Mouse (Mus musculus): ENCODE measurements around the gene Frmd4b.

The Frmd4b gene

DNA sequence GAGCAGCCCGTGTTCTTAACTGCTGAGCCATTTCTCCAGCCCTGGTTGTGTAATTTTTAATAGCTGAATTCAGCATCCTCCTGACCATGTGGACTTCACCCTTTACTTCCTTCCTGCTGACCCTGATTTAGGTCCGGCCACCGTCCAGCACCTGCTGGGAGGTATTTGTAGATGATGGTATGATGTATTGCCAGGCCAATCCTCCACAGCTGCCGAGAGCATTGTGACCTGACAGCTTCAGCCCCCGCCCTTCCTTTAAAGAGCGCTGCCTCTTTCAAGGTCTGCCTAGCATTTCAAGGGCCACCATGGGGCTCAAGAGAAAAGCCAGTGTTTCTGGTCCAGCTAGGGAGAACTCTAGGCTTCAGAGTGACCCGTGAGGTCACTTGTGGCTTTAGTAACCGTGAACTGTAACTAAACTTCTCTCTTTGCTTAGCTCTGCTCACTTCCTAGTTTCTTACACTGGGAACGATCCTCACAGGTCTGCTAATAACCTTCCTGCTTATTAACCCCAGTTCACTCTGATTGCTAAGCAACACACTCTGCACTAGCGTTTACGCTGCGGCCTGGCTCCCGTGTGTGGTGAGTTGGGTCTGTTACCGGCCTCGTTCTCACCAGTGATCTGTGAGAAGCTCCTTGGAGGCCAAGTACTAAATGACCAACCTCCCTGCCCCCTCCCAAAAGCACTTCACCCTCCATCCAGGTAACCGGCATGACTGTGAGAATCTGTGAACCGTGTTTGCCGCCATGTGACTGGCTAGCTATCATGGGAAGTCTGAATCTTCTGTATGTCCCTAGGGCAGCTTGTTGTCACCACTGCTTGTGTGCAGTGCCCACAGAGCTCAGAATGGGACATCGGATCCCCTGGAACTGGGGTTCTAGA lies 138.1 kb downstream of the Frmd4b start:
- no peak for DNase-seq (ENCODE audit: low read depth, low spot score)

DNA sequence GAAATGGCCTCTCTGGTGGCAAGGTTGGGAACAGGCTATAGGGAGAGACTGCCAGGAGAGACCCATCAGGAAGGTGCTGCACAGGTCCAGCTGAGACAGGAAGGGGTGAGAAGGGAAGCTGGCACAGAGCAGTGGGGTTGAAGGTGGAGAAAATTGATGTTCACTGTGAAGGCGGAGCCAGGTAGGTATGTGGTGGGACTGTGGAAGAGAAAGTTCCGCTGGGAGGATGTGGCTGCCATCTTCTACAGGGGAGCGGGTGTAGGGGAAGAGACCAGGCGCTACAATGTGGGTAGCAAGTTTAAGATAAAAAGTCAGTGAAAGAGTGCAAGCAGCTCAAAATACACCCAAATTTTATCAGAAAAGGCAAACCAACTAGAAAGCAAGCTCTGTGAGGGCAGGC lies 143.7 kb downstream of the Frmd4b start:
- DNase-seq (ENCODE audit: low read depth, low spot score), result no peak

DNA sequence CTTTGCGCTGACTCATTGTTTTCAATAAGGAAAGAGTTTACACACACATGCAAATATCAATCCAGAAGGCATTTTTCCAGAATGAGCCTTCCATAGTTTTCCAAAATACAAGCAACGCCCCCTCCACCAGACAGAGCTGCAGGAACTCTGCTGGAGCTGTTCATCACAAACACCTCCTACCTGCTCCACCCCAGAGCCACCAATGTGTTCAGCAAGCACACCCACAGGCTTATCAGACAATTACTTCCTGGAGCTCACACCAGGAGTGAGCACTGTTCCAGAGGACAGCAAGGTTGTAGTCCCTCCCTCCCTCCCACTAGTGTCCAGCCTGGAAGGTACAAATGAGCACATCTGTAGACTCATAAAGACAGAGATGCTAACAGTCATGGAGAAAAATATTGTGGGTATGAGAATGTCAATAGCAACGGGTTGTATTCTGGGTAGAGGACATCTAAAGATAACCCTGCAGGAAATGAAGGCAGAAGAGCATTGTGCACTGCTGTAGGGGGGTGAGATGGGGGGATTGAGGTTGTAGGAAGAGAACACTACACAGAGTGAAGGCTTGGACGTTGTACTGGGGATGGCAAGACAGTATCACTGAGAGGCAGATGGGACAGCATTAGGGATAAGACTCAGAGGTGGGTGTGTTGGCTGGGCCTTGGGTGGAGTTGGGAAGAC lies 144.3 kb downstream of the Frmd4b start:
- no peak for DNase-seq (ENCODE audit: low read depth, low spot score)

DNA sequence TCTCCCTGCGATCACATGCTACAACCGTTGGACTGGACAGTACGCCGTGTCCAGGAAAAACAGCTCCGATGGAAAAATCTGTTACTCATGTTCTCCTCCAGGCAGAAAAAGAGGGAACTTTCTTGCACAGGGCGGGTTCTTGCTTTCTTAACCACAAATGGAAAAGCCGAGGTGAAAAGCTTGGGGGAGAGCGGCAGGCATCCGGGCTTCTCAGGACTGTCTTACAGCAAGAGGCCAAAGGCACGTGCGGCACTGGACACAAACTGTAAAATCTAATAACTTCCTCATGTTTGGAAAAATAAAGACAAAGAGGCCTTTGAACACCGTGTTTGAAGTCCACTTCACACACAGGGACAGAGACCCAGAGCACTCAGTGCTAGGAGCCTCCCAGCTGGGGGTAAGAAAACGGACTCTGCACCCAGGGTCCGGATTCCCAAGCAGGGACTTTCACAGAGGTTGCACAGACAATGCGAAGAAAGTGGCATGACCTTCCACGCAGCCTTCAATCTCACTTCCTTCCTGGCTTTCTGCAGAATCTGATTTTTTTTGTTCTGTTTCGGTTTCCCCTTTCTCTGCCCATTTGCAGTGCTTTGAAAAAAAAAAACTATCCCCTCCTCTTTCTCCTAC lies 153.3 kb downstream of the Frmd4b start:
- DNase-seq (ENCODE audit: low read depth, low spot score), result no peak

DNA sequence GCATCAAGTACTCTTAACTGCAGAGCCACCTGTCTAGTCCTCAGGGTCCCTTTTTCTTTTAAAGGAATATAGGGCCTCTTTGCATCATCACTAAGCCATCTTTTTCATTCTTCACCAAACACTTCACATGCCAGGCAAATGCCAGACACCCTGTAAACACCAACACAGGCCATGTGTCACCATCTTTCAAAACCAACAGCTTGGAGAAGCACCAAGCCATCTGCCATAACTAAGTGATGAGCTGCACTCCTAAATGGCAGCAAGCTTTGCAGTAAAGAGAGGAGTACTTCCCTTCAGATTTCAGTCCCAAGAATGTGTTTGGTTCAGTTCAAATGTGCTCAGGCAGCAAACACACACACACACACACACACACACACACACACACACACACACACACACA lies 154.9 kb downstream of the Frmd4b start:
- DNase-seq (ENCODE audit: low read depth, low spot score), result peak; percentile 50

DNA sequence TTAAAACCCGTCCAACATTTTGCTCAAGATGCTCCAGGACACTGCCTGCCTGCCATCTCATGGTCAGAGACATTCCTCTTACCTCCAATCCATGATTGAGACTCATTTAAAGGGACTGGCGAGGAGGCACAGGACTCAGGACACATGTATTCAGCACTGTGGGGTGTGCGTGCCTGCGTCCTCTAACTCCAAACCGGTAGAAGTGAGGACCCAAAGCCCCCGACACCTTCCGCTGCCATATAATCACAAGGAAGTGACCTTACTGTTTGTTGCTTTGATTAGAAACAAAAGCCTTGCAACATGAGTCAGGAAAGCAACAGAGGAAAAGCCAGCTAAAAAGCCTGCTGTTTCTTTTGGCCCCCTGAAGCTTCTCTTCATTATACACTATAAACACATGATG lies 158.2 kb downstream of the Frmd4b start:
- DNase-seq (ENCODE audit: low read depth, low spot score), result no peak

DNA sequence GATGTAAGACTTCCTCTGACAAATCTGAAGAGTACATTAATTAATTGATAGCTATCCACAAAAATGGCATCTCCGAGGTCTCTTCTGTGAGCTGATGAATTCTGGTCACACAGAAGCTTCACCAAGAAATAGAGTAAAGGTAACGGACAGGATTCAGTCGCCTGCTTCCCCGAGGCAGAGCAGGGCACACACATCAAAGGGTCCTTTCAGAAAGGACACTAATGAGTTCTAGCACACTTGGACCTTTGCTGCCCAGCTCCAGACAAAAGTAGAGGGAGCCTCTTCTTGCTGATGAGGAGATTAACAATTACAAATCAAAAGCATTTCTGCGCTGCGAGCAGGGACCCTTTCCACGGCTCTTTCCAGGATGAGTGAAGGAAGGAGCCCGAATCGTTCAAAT lies 159.0 kb downstream of the Frmd4b start:
- DNase-seq (ENCODE audit: low read depth, low spot score), result no peak

DNA sequence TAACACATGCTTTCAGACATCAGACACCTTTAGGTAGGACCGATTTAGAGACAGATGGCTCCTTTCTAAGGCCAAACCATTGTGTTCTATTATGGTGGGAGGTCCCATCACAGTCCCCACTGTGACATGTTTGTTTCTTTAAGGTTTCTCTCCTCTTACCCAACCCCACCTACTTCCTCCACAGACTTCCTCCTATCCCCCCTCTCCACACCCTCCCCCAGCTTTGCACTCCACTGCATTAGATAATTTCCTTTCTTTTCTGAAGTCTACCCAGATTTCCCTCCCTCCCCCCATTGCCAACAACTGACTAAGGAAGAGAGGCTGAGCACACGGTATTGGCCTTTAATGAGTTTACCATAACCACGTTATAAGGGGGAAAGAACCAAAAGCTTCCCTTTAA lies 159.4 kb downstream of the Frmd4b start:
- no peak for DNase-seq (ENCODE audit: low read depth, low spot score)

DNA sequence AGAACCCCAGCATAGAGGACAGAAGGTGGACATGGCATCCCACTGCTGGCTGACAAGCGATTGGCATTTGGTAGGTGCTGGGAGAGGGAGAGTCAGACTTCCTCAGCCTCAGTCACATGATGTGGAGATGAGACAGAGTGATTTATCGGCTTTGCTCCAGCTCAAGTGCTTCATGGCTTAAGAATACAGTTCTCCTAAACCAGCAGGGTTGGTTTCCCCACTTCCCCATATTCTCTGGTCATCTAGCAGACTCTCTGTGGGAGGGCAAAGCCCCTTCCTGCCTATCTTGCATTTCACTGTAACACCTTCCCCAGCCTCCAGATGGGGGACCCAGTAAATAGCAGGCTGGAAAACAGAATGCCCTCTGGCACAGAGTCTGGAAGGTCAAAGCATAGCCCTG lies 160.1 kb downstream of the Frmd4b start:
- DNase-seq (ENCODE audit: low read depth, low spot score), result no peak

DNA sequence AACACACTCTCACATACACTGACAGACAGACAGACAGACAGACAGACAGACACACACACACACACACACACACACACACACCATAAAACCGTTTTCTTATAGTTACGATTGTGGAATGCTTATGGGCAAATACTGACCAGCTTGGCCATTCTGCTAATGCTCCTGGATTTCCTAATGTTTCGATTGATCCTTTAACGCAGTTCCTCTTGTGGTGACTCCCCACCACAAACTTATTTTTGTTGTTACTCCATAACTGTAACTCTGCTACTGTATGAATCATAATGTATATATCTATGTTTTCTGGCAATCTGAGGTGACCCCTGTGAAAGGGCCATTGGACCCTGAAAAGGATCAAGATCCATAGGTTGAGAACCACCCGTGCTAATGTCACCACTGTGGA lies 165.1 kb downstream of the Frmd4b start:
- no peak for DNase-seq (ENCODE audit: low read depth, low spot score)

DNA sequence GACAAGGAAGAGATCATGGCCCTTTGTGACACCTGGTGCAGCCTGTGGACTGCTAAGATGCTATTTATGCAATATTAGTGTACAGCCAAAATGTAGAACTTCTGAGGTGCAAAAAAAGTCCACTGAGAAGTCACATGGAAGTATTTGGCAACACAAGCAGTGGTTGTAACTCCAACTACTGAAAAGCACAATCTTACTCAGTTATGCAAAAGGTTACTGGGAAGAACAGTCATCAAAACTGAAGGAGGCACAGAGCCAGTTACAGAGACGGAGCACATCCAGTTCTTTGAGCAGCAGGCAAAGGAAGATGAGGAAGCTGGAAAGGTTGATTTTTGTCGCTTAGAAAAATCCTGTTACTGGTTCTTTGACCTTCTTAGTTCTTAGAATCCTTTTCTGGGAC lies 167.5 kb downstream of the Frmd4b start:
- DNase-seq (ENCODE audit: low read depth, low spot score), result no peak

DNA sequence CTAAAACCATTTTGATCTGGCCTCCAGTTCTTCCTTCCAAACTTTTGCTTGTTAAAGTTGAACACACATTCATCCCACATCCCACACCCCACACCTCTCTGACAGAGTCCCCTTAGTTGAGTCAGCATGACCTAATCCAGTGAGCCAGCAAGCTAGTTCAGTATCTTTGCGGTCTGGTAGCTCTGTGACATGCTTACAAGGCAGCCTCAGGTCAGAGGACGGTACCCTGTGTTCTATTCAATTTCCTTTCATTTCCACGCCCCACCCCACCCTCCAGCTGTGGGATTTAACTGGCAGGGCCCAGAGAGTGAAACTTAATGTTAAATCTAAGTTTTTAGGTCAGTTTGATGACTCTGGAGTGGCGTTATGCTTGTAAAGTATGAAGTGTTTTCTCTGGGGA lies 170.3 kb downstream of the Frmd4b start:
- DNase-seq (ENCODE audit: low read depth, low spot score), result no peak

DNA sequence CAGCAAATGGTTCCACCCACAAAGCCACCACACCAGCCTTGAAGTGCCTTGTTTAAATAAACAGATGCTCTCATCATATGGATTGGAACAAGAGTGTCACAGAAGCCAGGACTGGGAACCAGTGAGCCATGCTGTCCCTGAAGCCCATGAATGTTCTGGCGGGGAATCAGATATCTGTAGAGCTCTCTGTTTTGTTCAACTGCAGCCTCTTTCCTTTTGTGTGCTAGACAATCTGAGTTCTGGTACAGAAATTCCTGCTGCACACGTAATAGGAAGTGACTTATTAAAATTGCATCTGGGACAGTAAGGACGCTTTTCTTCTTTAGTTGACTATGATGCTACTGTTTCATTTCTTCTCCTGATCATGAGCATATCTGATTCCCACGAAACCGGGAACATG lies 173.2 kb downstream of the Frmd4b start:
- no peak for DNase-seq (ENCODE audit: low read depth, low spot score)

DNA sequence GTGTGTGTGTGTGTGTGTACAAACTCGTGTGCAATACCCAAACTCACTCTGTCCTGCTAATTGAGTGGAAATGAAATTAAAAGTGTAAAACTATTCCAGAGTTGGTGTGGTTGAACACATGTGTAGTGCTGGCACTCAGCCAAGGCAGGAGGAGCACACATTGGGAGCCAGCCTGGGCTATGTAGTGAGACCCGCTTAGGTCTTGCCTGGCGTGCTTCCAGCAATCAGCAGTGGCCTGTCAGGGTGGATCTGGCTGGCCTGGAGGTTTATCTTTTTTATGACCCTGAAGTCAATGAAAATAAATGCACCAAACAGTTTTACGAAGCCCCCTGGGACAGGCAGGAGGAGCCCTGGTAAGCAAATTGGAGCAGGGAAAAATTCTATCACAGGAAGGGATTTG lies 173.8 kb downstream of the Frmd4b start:
- DNase-seq (ENCODE audit: low read depth, low spot score), result no peak

DNA sequence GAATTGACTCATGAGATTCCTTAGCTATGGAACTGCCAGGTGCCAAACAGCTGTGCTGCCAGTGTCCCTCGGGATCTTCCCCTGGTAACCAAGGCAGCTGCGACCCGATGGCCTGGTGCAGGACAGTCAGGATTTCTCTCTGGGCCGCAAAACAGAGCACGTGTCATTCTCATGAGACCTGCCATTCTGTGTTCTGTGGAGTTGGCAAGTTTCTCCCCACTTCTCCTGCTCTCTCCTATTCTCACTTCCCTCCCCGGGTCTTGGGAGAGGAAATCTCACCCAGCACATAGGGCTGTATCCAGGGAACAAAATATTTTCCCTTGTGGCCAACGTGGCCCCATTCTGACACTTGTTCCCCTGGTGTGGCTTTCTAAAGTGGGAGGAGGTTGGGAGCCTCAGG lies 176.0 kb downstream of the Frmd4b start:
- no peak for DNase-seq (ENCODE audit: low read depth, low spot score)

DNA sequence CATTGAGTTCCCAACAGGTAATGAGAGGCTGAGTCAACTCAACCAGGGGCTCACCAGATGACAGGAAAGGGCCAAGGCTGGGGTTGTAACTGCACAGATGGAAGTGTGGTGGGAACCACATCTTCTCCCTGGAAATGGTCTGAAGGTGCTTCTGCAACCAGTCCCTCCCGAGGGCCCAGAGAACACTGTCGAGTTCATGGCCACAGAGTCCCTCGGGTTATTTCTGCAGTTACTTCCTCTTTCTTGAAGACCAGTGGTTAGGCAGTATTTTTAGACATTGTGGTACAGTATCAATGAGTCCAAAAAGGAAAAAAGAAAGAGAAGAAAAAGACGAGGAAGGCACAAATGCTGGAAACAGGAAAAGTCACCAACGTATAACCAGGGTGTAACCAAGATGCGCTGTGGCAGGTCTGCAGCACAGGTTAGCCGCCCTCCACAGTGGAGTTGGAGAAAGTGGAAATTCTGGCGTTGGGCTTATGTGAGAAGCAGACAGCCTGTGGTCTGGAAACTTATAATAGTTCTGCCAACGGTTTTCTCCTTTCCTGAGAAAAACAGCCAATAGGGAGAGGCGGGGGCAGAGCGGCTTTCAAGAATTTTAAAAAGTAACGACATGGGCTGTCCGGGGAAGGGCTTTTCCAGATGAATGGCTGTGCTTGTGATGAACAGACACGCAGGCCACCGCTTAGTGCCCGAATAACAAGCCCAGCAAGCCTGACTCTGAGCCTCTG lies 178.3 kb downstream of the Frmd4b start:
- DNase-seq (ENCODE audit: low read depth, low spot score), result no peak

DNA sequence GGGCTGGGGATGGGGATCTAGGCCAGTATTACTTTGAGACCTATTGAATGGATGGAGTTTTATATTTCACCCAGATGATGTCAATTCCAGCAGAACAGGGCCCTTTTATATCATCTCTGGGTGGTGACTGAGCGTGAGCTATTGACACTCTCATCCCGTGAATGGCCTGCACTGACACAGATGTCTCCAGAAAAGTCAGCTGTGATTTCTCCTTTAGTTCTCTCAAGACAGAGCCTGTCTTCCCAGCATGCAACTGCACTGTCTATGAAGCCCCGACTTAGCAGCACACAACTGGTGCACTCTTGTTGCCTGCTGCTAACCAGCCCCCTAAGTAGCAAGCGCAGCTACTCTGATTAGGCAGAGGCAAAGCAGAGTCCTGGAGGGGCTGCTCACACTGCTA lies 182.6 kb downstream of the Frmd4b start:
- no peak for DNase-seq (ENCODE audit: low read depth, low spot score)

DNA sequence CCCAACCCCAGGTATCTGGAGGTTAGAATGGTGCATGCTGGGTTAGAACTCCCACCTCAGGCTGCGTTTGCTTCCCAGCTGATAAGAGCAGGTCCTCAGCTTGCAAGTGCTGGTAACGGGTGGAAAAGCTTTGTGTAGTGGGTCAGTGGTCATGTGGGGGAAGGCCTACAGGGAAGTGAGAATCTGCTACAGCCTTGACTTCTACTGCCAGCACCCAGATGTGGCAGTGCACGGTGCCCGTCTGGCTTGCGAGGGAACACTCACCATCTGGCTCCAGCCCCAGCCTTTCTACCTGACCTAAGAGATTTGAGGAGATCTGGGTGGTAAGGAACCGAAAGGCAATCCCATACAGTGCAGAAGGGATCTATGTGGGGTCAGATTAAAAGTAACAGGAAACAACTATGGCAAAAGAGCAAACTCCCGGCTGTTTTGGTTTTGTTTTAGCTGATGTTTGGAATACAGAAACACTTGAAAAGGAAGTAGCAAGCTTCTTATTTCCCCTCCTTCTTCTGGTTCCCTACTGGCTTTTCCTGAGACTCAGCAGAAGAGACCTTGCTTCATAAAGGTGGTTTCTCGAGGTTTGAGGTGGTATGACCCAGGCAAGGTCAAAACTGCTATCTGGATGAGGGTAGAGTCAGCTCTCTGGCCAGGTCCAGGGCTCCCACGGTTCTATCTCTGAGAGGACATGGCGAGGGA lies 185.9 kb downstream of the Frmd4b start:
- DNase-seq (ENCODE audit: low read depth, low spot score), result no peak

DNA sequence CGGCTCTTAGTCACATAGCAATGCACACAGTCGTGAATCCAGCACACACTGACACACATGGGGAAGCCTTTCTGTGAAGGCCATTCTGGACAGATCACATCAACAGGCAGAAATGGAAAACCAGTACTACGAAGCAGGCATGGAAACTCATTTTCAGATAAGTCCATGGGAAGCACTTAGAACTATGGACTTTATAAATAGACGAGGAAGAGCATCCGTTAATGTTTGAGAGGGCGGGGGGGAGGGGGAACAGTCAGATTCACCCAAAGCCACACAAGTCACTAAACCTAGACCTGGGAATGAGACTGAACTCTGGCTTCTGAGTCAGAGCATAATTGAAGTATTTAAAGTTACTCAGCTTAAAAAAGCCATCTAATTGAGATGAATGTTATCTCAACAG lies 186.8 kb downstream of the Frmd4b start:
- DNase-seq (ENCODE audit: low read depth, low spot score), result no peak

DNA sequence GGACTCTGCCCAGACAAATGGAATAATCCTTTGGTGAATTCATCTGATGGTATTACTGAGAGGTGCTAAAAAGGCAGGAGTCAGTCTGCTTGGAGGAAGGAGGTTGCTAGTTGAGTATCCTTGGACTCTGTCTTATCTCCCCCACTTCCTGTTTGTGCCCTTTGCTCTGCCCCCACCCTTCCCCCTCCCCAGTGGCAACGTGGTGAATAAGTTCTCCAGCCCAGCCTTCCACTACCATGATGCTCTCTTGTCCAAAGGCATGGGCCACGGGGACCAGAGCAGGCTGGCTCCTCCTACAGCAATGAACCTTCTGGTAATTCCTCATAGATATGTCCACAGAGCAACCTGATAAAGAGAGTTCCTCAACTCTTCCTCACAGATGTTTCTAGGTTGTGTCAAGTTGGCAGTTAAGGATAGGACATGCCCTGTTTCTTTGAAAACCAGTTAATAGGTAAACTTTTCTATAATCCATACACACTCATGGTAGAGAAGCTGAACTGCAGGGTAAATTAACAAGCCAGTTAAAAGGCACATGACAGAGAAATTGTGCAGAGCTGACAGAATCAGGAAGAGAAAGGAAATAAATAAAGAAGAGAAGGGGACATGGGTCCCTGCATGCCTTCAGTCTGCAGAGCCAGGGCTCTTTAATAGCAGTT lies 187.5 kb downstream of the Frmd4b start:
- DNase-seq (ENCODE audit: low read depth, low spot score), result no peak
